ENCODE assay signal across 8 mouse cellular contexts in the genomic region with DNA sequence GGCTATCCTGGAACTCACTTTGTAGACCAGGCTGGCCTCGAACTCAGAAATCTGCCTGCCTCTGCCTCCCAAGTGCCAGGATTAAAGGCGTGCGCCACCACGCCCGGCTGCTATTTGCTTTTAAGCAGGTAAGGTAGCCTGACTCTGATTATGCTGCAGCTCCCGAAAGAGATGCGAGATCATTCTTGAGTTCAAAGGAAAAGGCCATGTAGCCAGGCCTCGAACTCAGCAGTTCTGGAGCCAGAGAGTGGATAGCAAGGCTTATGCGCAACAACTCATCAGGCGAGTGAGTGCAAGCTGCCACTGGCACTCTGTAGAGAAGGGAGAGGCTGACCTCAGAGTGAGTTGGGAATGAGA. TPM values are rescaled to one million over a fixed set of nuclear protein-coding genes. Genes with fewer than 3 reads are reported as not detected.
A peak's percentile ranks its signal among the peaks of the same experiment; 100 is the strongest.
DNase-seq lines count a peak whose midpoint lies in the region; ATAC-seq and TF ChIP-seq lines count a peak whose summit lies in the region.

No protein-coding gene starts in this region.

- no peak for DNase-seq in heart, postnatal 0 days (ENCODE audit: low spot score)
- no peak for DNase-seq in heart, adult 18-20 months
- no peak for DNase-seq in right cerebral cortex, postnatal 10 days (ENCODE audit: low spot score in 2 of 2)
- no peak for DNase-seq in frontal cortex, postnatal 10 days (ENCODE audit: low spot score in 2 of 2)
- no peak for DNase-seq in adrenal gland, adult 18-20 months (ENCODE audit: low spot score in 2 of 2)

- TF ChIP-seq EP300 in heart, postnatal 0 days (IDR thresholded peaks at IDR 0.05; ENCODE audit: low read depth): no peak

- peak overlapping the region; percentile 85 for H3K4me3 ChIP-seq in heart, postnatal 0 days (ENCODE audit: low read depth, low read length)
- peak overlapping the region; percentile 84 for H3K4me3 ChIP-seq in bone marrow, adult 2 months (replicated peaks; ENCODE audit: control insufficient read depth, low read depth, low read length)
- peak overlapping the region; percentile 70 for H3K4me3 ChIP-seq in hindbrain, embryonic 12.5 days
- H3K4me3 ChIP-seq in midbrain, embryonic 13.5 days (replicated peaks): peak overlapping the region; percentile 67

- H3K4me1 ChIP-seq in heart, postnatal 0 days (ENCODE audit: control insufficient read depth, insufficient read depth): peaks cover 17% of the 10 kb centered on the region
- H3K4me1 ChIP-seq in bone marrow, adult 2 months (ENCODE audit: control insufficient read depth, insufficient read depth, low read length): peaks cover 14% of the 10 kb centered on the region
- peaks cover 35% of the 10 kb centered on the region for H3K4me1 ChIP-seq in hindbrain, embryonic 12.5 days
- H3K4me1 ChIP-seq in midbrain, embryonic 13.5 days (replicated peaks): peaks cover 67% of the 10 kb centered on the region

- no peaks in the 10 kb centered on the region; the same call in 1 of the 2 replicates for H3K36me3 ChIP-seq in heart, postnatal 0 days (replicated peaks; ENCODE audit: control insufficient read depth, insufficient read depth, low read length)
- H3K36me3 ChIP-seq in hindbrain, embryonic 12.5 days: peaks cover 9% of the 10 kb centered on the region; the same call in 1 of the 2 replicates
- H3K36me3 ChIP-seq in midbrain, embryonic 13.5 days: peaks cover 7% of the 10 kb centered on the region; the same call in 1 of the 2 replicates

- H3K9ac ChIP-seq in heart, postnatal 0 days (replicated peaks; ENCODE audit: low read depth, low read length): no peak overlapping the region
- H3K9ac ChIP-seq in hindbrain, embryonic 12.5 days: peak overlapping the region; percentile 49; the same call in 1 of the 2 replicates
- H3K9ac ChIP-seq in midbrain, embryonic 13.5 days (replicated peaks): peak overlapping the region; percentile 64

- no peak for ATAC-seq in heart, postnatal 0 days (ENCODE audit: insufficient read depth, low read depth)
- no peak for ATAC-seq in hindbrain, embryonic 12.5 days (ENCODE audit: low FRiP score)
- ATAC-seq in midbrain, embryonic 13.5 days: no peak

- peak overlapping the region; percentile 97 for H3K27ac ChIP-seq in heart, postnatal 0 days (ENCODE audit: low read depth)
- peak overlapping the region; percentile 14 for H3K27ac ChIP-seq in bone marrow, adult 2 months (ENCODE audit: control insufficient read depth, insufficient read depth, low read depth, low read length, poor library complexity)
- H3K27ac ChIP-seq in hindbrain, embryonic 12.5 days: peak overlapping the region; percentile 79
- H3K27ac ChIP-seq in midbrain, embryonic 13.5 days: peak overlapping the region; percentile 96

- TF ChIP-seq CTCF in heart, postnatal 0 days (IDR thresholded peaks at IDR 0.05; ENCODE audit: low read depth): no peak
- TF ChIP-seq CTCF in bone marrow, adult 2 months (IDR thresholded peaks at IDR 0.05; ENCODE audit: control insufficient read depth, insufficient read depth, low read length): no peak

- WGBS in heart, postnatal 0 days: 74% methylated on average over 10 of the region's 10 CpGs
- 88% methylated on average over 10 of the region's 10 CpGs for WGBS in bone marrow, adult 2 months
- WGBS in hindbrain, embryonic 12.5 days: 85% methylated on average over 10 of the region's 10 CpGs
- 85% methylated on average over 10 of the region's 10 CpGs for WGBS in midbrain, embryonic 13.5 days

- H3K27me3 ChIP-seq in heart, postnatal 0 days (ENCODE audit: control insufficient read depth, insufficient read depth, low read length): no peaks in the 10 kb centered on the region
- peaks cover 36% of the 10 kb centered on the region for H3K27me3 ChIP-seq in hindbrain, embryonic 12.5 days
- H3K27me3 ChIP-seq in midbrain, embryonic 13.5 days: peaks cover 29% of the 10 kb centered on the region

- H3K9me3 ChIP-seq in heart, postnatal 0 days (replicated peaks; ENCODE audit: control insufficient read depth, low read length): no peaks in the 10 kb centered on the region
- no peaks in the 10 kb centered on the region for H3K9me3 ChIP-seq in hindbrain, embryonic 12.5 days (replicated peaks)
- H3K9me3 ChIP-seq in midbrain, embryonic 13.5 days: no peaks in the 10 kb centered on the region

- TF ChIP-seq POLR2A in bone marrow, adult 2 months (IDR thresholded peaks at IDR 0.05; ENCODE audit: borderline replicate concordance, control insufficient read depth, low read depth, low read length): no peak

- H3K4me2 ChIP-seq in heart, postnatal 0 days (ENCODE audit: low read depth, low read length): peak overlapping the region; percentile 79
- H3K4me2 ChIP-seq in hindbrain, embryonic 12.5 days (replicated peaks): peak overlapping the region; percentile 77
- peak overlapping the region; percentile 58 for H3K4me2 ChIP-seq in midbrain, embryonic 13.5 days (replicated peaks)

RNA-seq across cellular contexts. Expression of gene Ccdc12, which starts 0.7 kb away (rescaled TPM):
- 52.9 and 95.9 TPM in 2 replicates for total RNA-seq in heart, postnatal 0 days (2014; rRNA removed; ENCODE audit: low replicate concordance)
- polyA plus RNA-seq in heart, postnatal 0 days (2015; fragmentation: Nextera tagmentation; extraction: Ambion mirVana): 134 and 143 TPM in 2 replicates
- 10 to 100 TPM; 57.3 to 61.5 TPM for total RNA-seq in heart, adult 18-20 months (2021)
- polyA plus RNA-seq in bone marrow, adult 2 months (2011; ENCODE audit: insufficient read depth, insufficient read length, low replicate concordance, missing spikeins): 90.8 and 168 TPM in 2 replicates
- polyA plus RNA-seq in hindbrain, embryonic 12.5 days (2016; fragmentation: Nextera tagmentation; extraction: Ambion mirVana): 113 and 114 TPM in 2 replicates
- 136 and 140 TPM in 2 replicates for polyA plus RNA-seq in midbrain, embryonic 13.5 days (2015; fragmentation: Nextera tagmentation; extraction: Ambion mirVana)
- total RNA-seq in adrenal gland, adult 18-20 months (2021): 10 to 100 TPM; 49.6 to 52.2 TPM

RNA-seq across cellular contexts. Expression of gene Nbeal2, which starts 1.7 kb away (rescaled TPM):
- 11.5 and 12.9 TPM in 2 replicates for total RNA-seq in heart, postnatal 0 days (2014; rRNA removed; ENCODE audit: low replicate concordance)
- 1.2 and 1.6 TPM in 2 replicates for polyA plus RNA-seq in heart, postnatal 0 days (2015; fragmentation: Nextera tagmentation; extraction: Ambion mirVana)
- total RNA-seq in heart, adult 18-20 months (2021): 1 to 10 TPM; 6.8 to 7.6 TPM
- 46.2 and 119 TPM in 2 replicates for polyA plus RNA-seq in bone marrow, adult 2 months (2011; ENCODE audit: insufficient read depth, insufficient read length, low replicate concordance, missing spikeins)
- polyA plus RNA-seq in hindbrain, embryonic 12.5 days (2016; fragmentation: Nextera tagmentation; extraction: Ambion mirVana): 1.8 and 2.1 TPM in 2 replicates
- polyA plus RNA-seq in midbrain, embryonic 13.5 days (2015; fragmentation: Nextera tagmentation; extraction: Ambion mirVana): 2.0 and 3.1 TPM in 2 replicates
- total RNA-seq in adrenal gland, adult 18-20 months (2021): 1 to 10 TPM; 8.5 to 9.8 TPM

RNA-seq across cellular contexts. Expression of gene Nradd, which starts 31.4 kb away (rescaled TPM):
- total RNA-seq in heart, postnatal 0 days (2014; rRNA removed; ENCODE audit: low replicate concordance): 7.9 and 22.8 TPM in 2 replicates
- polyA plus RNA-seq in heart, postnatal 0 days (2015; fragmentation: Nextera tagmentation; extraction: Ambion mirVana): 10.4 and 11.5 TPM in 2 replicates
- total RNA-seq in heart, adult 18-20 months (2021): 1 to 10 TPM; 1.4 to 2.0 TPM
- polyA plus RNA-seq in bone marrow, adult 2 months (2011; ENCODE audit: insufficient read depth, insufficient read length, low replicate concordance, missing spikeins): 13.3 and 23.7 TPM in 2 replicates
- polyA plus RNA-seq in hindbrain, embryonic 12.5 days (2016; fragmentation: Nextera tagmentation; extraction: Ambion mirVana): 39.0 and 45.2 TPM in 2 replicates
- polyA plus RNA-seq in midbrain, embryonic 13.5 days (2015; fragmentation: Nextera tagmentation; extraction: Ambion mirVana): 33.8 and 36.6 TPM in 2 replicates
- 10 to 100 TPM; 11.0 to 14.0 TPM for total RNA-seq in adrenal gland, adult 18-20 months (2021)

Comparison
In these comparisons a context has a peak if more than half of its experiments do, and no peak if none do; other contexts are left out.
1. H3K27ac ChIP-seq: peak in every context shown above with its lines; median percentile 97 in heart, postnatal 0 days; 96 in midbrain, embryonic 13.5 days; 79 in hindbrain, embryonic 12.5 days; 14 in bone marrow, adult 2 months.
2. RNA of gene Nbeal2, which starts 1.7 kb away (polyA plus RNA-seq): 46.2 to 119 TPM in bone marrow, adult 2 months; 1.8 to 2.1 TPM in hindbrain, embryonic 12.5 days, 2.0 to 3.1 TPM in midbrain, embryonic 13.5 days and 1.2 to 1.6 TPM in heart, postnatal 0 days; every median in the first group is over 10 times any median in the second.
3. Peak in every context shown above with its lines, with median percentiles within 50 percentile points of each other: H3K4me2 ChIP-seq and H3K4me3 ChIP-seq.